Mouse (Mus musculus) mouse trophoblast stem cell (cell line): ENCODE data around the gene Furin.

ENCODE experiments used
- in situ Hi-C, 2 experiments: fragments of 300-500 bp; cut with MseI, MboI; formaldehyde crosslinking; loops; 2 replicates in 1 of 2; 3 replicates in 1 of 2; pipeline ENCODE4 v1.15.1; 2025

Gene Furin

DNA sequence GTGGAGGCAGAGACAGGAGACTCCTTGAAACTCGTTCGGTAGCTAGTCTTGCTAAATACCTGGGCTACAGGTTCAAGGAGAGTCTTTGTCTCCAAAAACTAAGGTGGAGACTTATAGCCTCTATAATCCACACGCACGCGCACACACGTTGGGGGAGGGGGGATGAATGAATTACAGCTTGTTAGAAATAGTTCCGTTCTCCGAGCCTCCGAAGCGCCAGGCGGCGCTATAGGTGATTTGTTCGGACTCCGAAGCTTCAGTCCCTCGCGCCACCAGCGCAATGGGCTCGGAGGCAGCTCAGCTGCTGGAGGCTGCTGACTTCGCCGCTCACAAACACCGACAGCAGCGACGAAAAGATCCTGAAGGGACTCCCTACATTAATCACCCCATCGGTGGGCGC, 62.4 kb downstream of the Furin start, which contains the start of gene Hddc3:
TSS of gene Hddc3 (plus strand) at position 247 of the 400 bp plus-strand sequence.
- in situ Hi-C loops = loop anchor here (5.0 kb wide), 1 partner anchor 34 kb away; no protein-coding TSS in a partner anchor

DNA sequence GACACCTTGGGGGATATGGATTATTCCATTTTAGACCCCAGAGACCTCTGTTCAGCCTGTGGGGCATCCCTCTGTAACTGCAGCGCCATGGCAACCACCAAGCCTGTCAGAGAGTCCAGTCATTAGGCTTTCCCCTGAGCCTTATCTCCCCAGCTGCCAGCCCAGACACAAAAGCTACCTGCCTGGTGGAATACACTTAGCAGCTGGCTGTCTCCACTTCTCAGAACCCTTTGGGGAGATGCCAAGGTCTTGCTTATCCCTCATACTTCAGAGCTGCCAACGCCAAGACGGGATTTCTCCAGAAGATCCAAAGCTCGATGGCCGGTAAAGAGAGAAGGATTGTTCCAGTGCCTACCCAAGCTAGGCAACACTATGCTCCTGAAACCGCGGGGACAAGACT, 63.4 kb downstream of the Furin start:
- in situ Hi-C loops = loop anchor here (5.0 kb wide), 1 partner anchor 36 kb away; no protein-coding TSS in a partner anchor

DNA sequence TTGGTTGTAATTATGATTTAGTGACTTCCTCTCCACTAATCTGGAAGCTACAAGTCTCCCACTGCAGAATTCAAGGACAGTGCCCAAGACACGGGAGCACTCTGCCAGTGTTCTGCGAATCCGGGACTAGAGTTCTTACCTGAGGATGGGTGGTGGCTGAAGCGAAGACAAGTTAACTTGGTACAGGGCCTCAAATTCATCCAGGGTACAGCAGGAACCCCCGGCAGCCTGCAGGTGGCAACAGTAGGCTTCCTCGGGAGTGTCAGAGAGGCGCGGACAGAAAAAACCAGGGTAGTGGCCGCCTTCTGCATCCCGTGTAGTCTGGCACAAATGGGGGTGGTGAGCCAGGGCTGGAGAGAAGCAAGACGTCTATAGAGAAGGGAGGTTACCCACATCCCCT, 64.4 kb downstream of the Furin start, which contains the start of gene Unc45a:
TSS of gene Unc45a (minus strand) at position 213 of the 400 bp plus-strand sequence.
- in situ Hi-C loops = loop anchor here (5.0 kb wide), 1 partner anchor 37 kb away; no protein-coding TSS in a partner anchor

DNA sequence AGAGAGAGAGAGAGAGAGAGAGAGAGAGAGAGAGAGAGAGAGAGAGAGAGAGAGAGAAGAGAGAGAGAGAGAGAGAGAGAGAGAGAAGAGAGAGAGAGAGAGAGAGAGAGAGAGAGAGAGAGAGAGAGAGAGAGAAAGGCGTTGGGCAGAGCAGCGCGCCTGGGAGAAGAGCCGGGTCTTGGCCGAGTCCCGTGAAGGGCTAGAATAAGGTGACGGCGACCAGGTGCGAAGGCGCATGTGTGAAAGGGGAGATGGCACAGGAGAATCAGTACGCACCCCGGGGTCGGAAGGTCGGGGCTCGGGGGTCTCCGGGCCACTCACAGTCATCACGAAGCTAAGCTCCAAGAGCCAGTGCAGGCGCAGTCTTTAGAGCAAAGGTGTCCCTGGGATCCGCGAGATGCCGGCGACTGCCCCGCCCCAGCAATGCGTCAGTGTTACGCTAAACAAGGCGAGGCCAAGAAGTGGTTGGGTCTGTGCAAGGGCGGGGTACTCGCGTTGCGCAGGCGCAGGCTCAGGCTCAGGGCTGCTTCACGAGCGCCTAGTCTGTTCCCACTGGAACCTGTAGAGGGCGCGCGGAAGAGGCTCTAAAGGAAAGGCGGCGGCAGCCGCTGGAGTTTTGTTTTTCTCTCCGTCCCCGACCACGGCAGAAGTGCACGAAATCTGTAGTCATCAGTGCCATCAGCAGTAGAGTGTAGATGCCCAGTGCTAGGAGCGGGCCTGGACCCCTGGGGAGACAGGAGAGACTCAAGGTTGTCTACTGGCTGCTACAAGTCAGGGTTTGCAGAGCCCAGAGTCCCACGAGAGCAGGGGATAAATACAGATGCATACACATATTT, 65.2 kb downstream of the Furin start:
- in situ Hi-C loops = loop anchor here (5.0 kb wide), 1 partner anchor 37 kb away; no protein-coding TSS in a partner anchor

DNA sequence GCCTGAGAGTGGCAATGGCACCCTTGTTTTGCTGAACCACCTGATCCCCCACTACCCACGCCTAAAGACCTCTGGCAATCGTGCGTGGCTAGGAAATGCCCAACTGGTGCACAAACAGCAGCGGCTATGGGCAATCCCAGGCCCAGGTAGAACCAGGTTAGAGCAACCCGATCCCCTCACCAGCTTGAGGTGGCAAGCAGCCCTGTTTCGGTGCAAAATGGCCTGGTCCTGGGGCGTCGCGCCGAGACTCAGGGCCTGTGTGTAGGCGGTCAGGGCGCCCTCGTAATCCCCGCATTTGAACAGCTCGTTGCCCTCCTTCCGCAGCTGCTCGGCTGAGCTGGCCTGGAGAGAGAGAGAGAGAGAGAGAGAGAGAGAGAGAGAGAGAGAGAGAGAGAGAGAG, 65.9 kb downstream of the Furin start:
- in situ Hi-C loops = no loop called here
